12 mouse cellular contexts compared by ENCODE assay signal in the genomic region with DNA sequence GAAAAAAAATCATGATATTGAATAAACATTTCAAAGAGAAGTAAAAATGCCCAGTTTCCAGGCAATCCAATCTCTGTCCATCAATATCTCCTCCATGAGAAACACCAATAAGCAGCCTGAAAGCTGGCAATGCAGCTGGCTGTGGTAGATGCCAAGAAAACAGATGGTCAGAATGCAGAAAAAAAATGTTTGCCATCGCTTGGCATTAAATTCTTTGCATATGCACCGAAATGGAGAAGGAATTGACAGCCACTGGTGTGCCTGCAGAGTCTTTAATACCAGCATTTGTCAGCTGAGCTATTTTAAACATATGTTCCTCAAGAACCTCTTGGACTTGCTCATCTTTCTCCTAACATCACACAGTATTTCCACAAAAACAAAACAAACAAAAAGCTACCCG.
DNase-seq lines count a peak whose midpoint lies in the region; ATAC-seq lines count a peak whose summit lies in the region.
"Had no signal": no experiment of that assay in that cellular context is flagged by ENCODE, and none has a peak within 500 bp of the region (broad histone marks: within the 10 kb centered on the region; RNA-seq: fewer than 3 reads in every experiment).

No protein-coding gene starts in this region.

- peak; percentile 4 for DNase-seq in midbrain, embryonic 14.5 days
- DNase-seq in midbrain, embryonic 10.5 days (ENCODE audit: low spot score) = no peak
- peak; percentile 75 for DNase-seq in cerebellum, adult 9-10 months
- DNase-seq in layer of hippocampus, adult 9-10 months (ENCODE audit: low spot score) = peak; percentile 74
- peak; percentile 65 for DNase-seq in telencephalon, adult 2 months (ENCODE audit: low read depth, low spot score)
- no peak for DNase-seq in Muller cell, postnatal 12 days (ENCODE audit: inconsistent ontology term)

- H3K9ac ChIP-seq in midbrain, embryonic 14.5 days (replicated peaks; ENCODE audit: low read length) = no peak overlapping the region
- no peak overlapping the region for H3K9ac ChIP-seq in heart, embryonic 12.5 days
- H3K9ac ChIP-seq: embryonic facial prominence, embryonic 13.5 days; heart, embryonic 13.5 days; hindbrain, embryonic 14.5 days; liver, embryonic 14.5 days had no signal

- ATAC-seq in midbrain, embryonic 14.5 days (ENCODE audit: low FRiP score, low TSS enrichment) = no peak
- no peak for ATAC-seq in heart, embryonic 12.5 days (ENCODE audit: insufficient number of reproducible peaks, low FRiP score)

- H3K4me3 ChIP-seq in midbrain, embryonic 14.5 days (replicated peaks; ENCODE audit: low read depth, low read length) = no peak overlapping the region
- H3K4me3 ChIP-seq in midbrain, embryonic 10.5 days = no peak overlapping the region
- no peak overlapping the region for H3K4me3 ChIP-seq in heart, embryonic 12.5 days
- H3K4me3 ChIP-seq: embryonic facial prominence, embryonic 13.5 days; heart, embryonic 13.5 days had no signal

- no peak overlapping the region for H3K27ac ChIP-seq in midbrain, embryonic 14.5 days (replicated peaks; ENCODE audit: low read depth, low read length)
- H3K27ac ChIP-seq in midbrain, embryonic 10.5 days (replicated peaks) = no peak overlapping the region
- no peak overlapping the region for H3K27ac ChIP-seq in heart, embryonic 12.5 days (ENCODE audit: poor library complexity, severe bottlenecking)
- H3K27ac ChIP-seq: embryonic facial prominence, embryonic 13.5 days; heart, embryonic 13.5 days; hindbrain, embryonic 14.5 days; kidney, postnatal 0 days; liver, embryonic 14.5 days had no signal

- H3K36me3 ChIP-seq in midbrain, embryonic 14.5 days (ENCODE audit: control insufficient read depth, insufficient read depth, low read length) = no peaks in the 10 kb centered on the region
- H3K36me3 ChIP-seq in midbrain, embryonic 10.5 days = no peaks in the 10 kb centered on the region
- H3K36me3 ChIP-seq in heart, embryonic 12.5 days = no peaks in the 10 kb centered on the region
- H3K36me3 ChIP-seq: embryonic facial prominence, embryonic 13.5 days; heart, embryonic 13.5 days had no signal

- no peaks in the 10 kb centered on the region for H3K4me1 ChIP-seq in midbrain, embryonic 14.5 days (ENCODE audit: control insufficient read depth, insufficient read depth, low read length)
- H3K4me1 ChIP-seq in midbrain, embryonic 10.5 days = no peaks in the 10 kb centered on the region
- H3K4me1 ChIP-seq in heart, embryonic 12.5 days (replicated peaks) = no peaks in the 10 kb centered on the region
- H3K4me1 ChIP-seq: embryonic facial prominence, embryonic 13.5 days; heart, embryonic 13.5 days had no signal

- no peak overlapping the region for H3K4me2 ChIP-seq in midbrain, embryonic 14.5 days (ENCODE audit: low read length)
- no peak overlapping the region for H3K4me2 ChIP-seq in heart, embryonic 12.5 days
- H3K4me2 ChIP-seq: embryonic facial prominence, embryonic 13.5 days; heart, embryonic 13.5 days; hindbrain, embryonic 14.5 days had no signal

- no peaks in the 10 kb centered on the region for H3K27me3 ChIP-seq in midbrain, embryonic 14.5 days (ENCODE audit: control insufficient read depth, insufficient read depth, low read length)
- H3K27me3 ChIP-seq in midbrain, embryonic 10.5 days (ENCODE audit: low read depth, poor library complexity, severe bottlenecking) = no peaks in the 10 kb centered on the region
- H3K27me3 ChIP-seq in heart, embryonic 12.5 days (replicated peaks) = no peaks in the 10 kb centered on the region
- H3K27me3 ChIP-seq: embryonic facial prominence, embryonic 13.5 days; heart, embryonic 13.5 days had no signal

- H3K9me3 ChIP-seq in midbrain, embryonic 14.5 days (ENCODE audit: control insufficient read depth, low read length) = no peaks in the 10 kb centered on the region
- no peaks in the 10 kb centered on the region for H3K9me3 ChIP-seq in midbrain, embryonic 10.5 days (replicated peaks)
- H3K9me3 ChIP-seq in heart, embryonic 12.5 days (replicated peaks) = no peaks in the 10 kb centered on the region
- H3K9me3 ChIP-seq: embryonic facial prominence, embryonic 13.5 days; heart, embryonic 13.5 days had no signal

- WGBS in midbrain, embryonic 14.5 days = 81% methylated on average over 3 of the region's 3 CpGs
- 85% methylated on average over 3 of the region's 3 CpGs for WGBS in midbrain, embryonic 10.5 days
- 70% methylated on average over 3 of the region's 3 CpGs for WGBS in heart, embryonic 12.5 days

Comparison
In these comparisons a context has a peak if more than half of its experiments do, and no peak if none do; other contexts are left out.
1. DNase-seq: peak in midbrain, embryonic 14.5 days (single experiment), cerebellum, adult 9-10 months (single experiment), layer of hippocampus, adult 9-10 months (single experiment) and telencephalon, adult 2 months (single experiment); none in midbrain, embryonic 10.5 days (single experiment) and Muller cell, postnatal 12 days (single experiment).